Mouse (Mus musculus) limb, embryonic 14.5 days (tissue): ENCODE data around the gene C1qtnf12. TPM values are rescaled to one million over a fixed set of nuclear protein-coding genes. Genes with fewer than 3 reads are reported as not detected.
A peak's percentile ranks its signal among the peaks of the same experiment; 100 is the strongest.

Source experiments
- ATAC-seq: fragments of 200-750 bp; cut with Nextera tagmentation; 2 replicates; pipeline ENCODE4 v1.8.0; 2017; ENCODE audit warnings: low read depth, moderate number of reproducible peaks, moderate TSS enrichment; ENCODE audit not compliant: low FRiP score
- DNase-seq: peaks from one replicate; pipeline ENCODE4 v3.0.0-alpha.2; 2015; ENCODE audit warnings: low spot score
- H3K27ac ChIP-seq: fragments of 300-500 bp; sonication (generic); replicated peaks from 2 replicates; pipeline ENCODE4 v1.5.1; 2014; ENCODE audit warnings: low read depth, mild to moderate bottlenecking, low read length, moderate library complexity, mixed read lengths
- H3K27me3 ChIP-seq: fragments of 300-500 bp; sonication (generic); 2 replicates; pipeline ENCODE4 v1.6.1; 2014; ENCODE audit warnings: low read length, mixed read lengths; ENCODE audit not compliant: control insufficient read depth, insufficient read depth
- H3K36me3 ChIP-seq: fragments of 300-500 bp; sonication (generic); 2 replicates; pipeline ENCODE4 v1.6.1; 2014; ENCODE audit warnings: mild to moderate bottlenecking, low read length, moderate library complexity, mixed read lengths; ENCODE audit not compliant: control insufficient read depth, insufficient read depth
- H3K4me1 ChIP-seq: fragments of 300-500 bp; sonication (generic); 2 replicates; pipeline ENCODE4 v1.6.1; 2014; ENCODE audit warnings: antibody characterized with exemption, low read length, mixed read lengths; ENCODE audit not compliant: control insufficient read depth, insufficient read depth
- H3K4me2 ChIP-seq: fragments of 300-500 bp; sonication (generic); replicated peaks from 2 replicates; pipeline ENCODE4 v1.6.1; 2014; ENCODE audit warnings: low read depth, mild to moderate bottlenecking, low read length, moderate library complexity; ENCODE audit not compliant: severe bottlenecking
- H3K4me3 ChIP-seq: fragments of 300-500 bp; sonication (generic); replicated peaks from 2 replicates; pipeline ENCODE4 v1.5.1; 2014; ENCODE audit warnings: low read length
- H3K9ac ChIP-seq: fragments of 300-500 bp; sonication (generic); 2 replicates; pipeline ENCODE4 v1.6.1; 2014; ENCODE audit warnings: mild to moderate bottlenecking, low read depth, low read length, moderate library complexity; ENCODE audit not compliant: severe bottlenecking
- H3K9me3 ChIP-seq: fragments of 300-500 bp; sonication (generic); 2 replicates; pipeline ENCODE4 v1.6.1; 2016; ENCODE audit warnings: low read length; ENCODE audit not compliant: control insufficient read depth
- POLR2A ChIP-seq: fragments of 200-500 bp; IDR thresholded peaks from 2 replicates; pipeline ENCODE4 v1.8.0; 2012; ENCODE audit warnings: inconsistent platforms, mild to moderate bottlenecking, moderate library complexity, borderline replicate concordance; ENCODE audit not compliant: insufficient read depth, insufficient read length; ENCODE audit errors: extremely low read depth
- WGBS: fragments of 180-500 bp; shearing (Covaris S2); extraction: QIAGEN DNeasy Blood & Tissue Kit; methylation state at CpG from one replicate; pipeline ENCODE4 v1.1.7; 2014; 5-methylcytosine and 5-hydroxymethylcytosine counted together
- polyA plus RNA-seq, 2 experiments: library from polyadenylated mRNA; depleted of rRNA in 1 of 2; stranded (reverse) in 1 of 2; unstranded in 1 of 2; fragments of >200 nt; fragmentation: Nextera tagmentation in 1 of 2; extraction: Ambion mirVana in 1 of 2; gene quantifications; 2 replicates each; pipeline versions ENCODE4 v1.2.1 to v1.2.3; 2012 to 2014

The C1qtnf12 gene
- polyA plus RNA-seq (2012; rRNA removed) = 37.0 and 44.3 TPM in 2 replicates
- polyA plus RNA-seq (2014; fragmentation: Nextera tagmentation; extraction: Ambion mirVana) = 52.3 and 56.6 TPM in 2 replicates

- Histone ChIP-seq H3K36me3 (peaks cover 48% of the 10 kb centered on the region), H3K9me3 (no peaks in the 10 kb centered on the region), H3K27me3 (no peaks in the 10 kb centered on the region), H3K4me2 (peak within 1 kb of the TSS; percentile 94), H3K4me3 (peak within 1 kb of the TSS; percentile 59), H3K9ac (peak within 1 kb of the TSS; percentile 66), H3K27ac (peak within 1 kb of the TSS; percentile 63), H3K4me1 (peaks cover 12% of the 10 kb centered on the region; the same call in 1 of the 2 replicates)
- ATAC-seq = peak; percentile 78
- peak; percentile 31 for DNase-seq
- 0% methylated on average over 24 of the region's 42 CpGs for WGBS
- no peak for TF ChIP-seq POLR2A
These were observed at the start of gene C1qtnf12 for GRCm38 (mm10) chr4:155962167-155962971. Gene C1qtnf12, plus strand, starts transcription at chr4:155962318.

- TF ChIP-seq POLR2A = no peak
- no peaks in the 10 kb centered on the region for H3K9me3 ChIP-seq
- WGBS = 61% methylated on average over 1 of the region's 1 CpGs
These were observed 30.1 kb upstream of the C1qtnf12 start for GRCm38 (mm10) chr4:155932031-155932430.

DNA sequence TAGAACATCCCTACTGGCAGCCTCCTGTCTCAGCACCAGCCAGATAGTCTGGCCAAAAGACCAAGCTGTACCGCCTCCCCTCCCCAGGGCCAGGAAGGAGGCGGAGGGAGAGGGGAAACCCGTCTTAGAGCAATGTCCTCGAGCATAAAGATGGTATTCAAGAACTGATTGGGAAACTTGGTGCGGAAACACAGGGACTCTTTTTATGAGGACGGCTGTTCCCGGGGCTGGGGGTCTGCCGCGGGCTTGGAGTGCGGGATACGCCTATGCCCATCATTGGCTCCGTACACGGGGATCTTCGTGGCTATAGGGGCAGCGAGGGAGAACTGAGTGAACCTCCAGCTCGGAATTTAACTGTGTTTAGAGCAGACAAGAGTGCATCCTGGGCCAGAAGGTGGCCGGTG is 19.1 kb upstream of the C1qtnf12 start:
- Histone ChIP-seq H3K27me3 (no peaks in the 10 kb centered on the region), H3K9ac (peak overlapping the region; percentile 86), H3K4me2 (peak overlapping the region; percentile 87), H3K27ac (peak overlapping the region; percentile 82), H3K4me1 (peaks cover 15% of the 10 kb centered on the region), H3K4me3 (peak overlapping the region; percentile 99), H3K36me3 (peaks cover 18% of the 10 kb centered on the region), H3K9me3 (no peaks in the 10 kb centered on the region)
- DNase-seq = no peak
- 0% methylated on average over 17 of the region's 17 CpGs for WGBS
- no peak for TF ChIP-seq POLR2A
- ATAC-seq = peak; percentile 25; the same call in 1 of the 2 replicates

More at GRCm38 (mm10) chr4:155932031-155932430, 30.1 kb upstream of the C1qtnf12 start:
- no peak overlapping the region for H3K9ac ChIP-seq
- H3K4me3 ChIP-seq = no peak overlapping the region
- no peak overlapping the region for H3K4me2 ChIP-seq
- DNase-seq = no peak
- H3K27ac ChIP-seq = no peak overlapping the region
- H3K27me3 ChIP-seq = no peaks in the 10 kb centered on the region
- H3K4me1 ChIP-seq = no peaks in the 10 kb centered on the region
- no peaks in the 10 kb centered on the region for H3K36me3 ChIP-seq
- no peak for ATAC-seq

DNA sequence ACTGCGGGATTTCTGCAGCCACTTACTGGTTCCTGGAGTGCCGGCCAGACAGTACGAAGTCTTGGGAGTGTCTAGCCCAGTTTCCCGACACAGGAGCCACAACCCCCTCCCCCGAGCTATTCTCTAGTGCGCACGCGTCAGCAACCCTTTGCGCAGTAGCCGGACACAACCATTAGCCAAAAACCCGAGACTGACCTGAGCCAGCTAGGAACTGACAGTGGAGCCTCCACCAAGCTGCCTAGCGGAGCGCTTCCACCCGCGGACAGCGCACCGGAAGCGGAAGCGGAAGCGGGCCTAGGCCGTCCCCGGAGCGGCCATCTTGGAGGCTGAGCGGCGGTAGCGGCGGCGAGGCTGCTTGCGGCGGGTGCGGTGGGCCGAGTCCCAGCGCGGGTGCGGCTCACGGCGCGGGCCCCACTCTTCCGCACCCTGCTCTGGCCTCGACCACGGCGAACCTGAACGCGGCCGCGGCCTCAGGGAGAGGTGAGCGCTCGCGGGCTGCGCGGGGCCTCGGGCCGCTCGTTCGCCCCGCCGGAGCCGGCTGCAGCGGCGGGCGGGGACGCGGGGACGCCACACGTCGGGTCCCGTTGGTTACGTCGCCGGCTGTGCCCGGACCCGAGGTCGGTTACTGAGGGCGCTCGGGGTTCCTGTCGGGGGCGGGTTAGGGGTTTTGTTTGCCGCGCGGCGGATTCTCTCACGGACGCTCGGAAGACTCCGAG is 18.4 kb upstream of the C1qtnf12 start, which contains the start of gene Ube2j2:
Gene Ube2j2, plus strand, starts transcription at position 298 of the 716 bp plus-strand sequence.
- peak; percentile 97 for ATAC-seq

GRCm38 (mm10) chr4:155944271-155944670 is 17.8 kb upstream of the C1qtnf12 start:
- peak overlapping the region; percentile 99 for H3K4me3 ChIP-seq
- peaks cover 15% of the 10 kb centered on the region for H3K4me1 ChIP-seq
- H3K4me2 ChIP-seq = peak overlapping the region; percentile 90
- H3K27me3 ChIP-seq = no peaks in the 10 kb centered on the region
- H3K9me3 ChIP-seq = no peaks in the 10 kb centered on the region
- TF ChIP-seq POLR2A = no peak
- H3K36me3 ChIP-seq = peaks cover 30% of the 10 kb centered on the region
- ATAC-seq (no peak), DNase-seq (no peak)
- WGBS = 0% methylated on average over 17 of the region's 17 CpGs
- peak overlapping the region; percentile 86 for H3K9ac ChIP-seq
- peak overlapping the region; percentile 63 for H3K27ac ChIP-seq

More for the DNA sequence above, 18.4 kb upstream of the C1qtnf12 start, which contains the start of gene Ube2j2:
- Histone ChIP-seq H3K27me3 (no peaks in the 10 kb centered on the region), H3K9ac (peak within 1 kb of the TSS; percentile 86), H3K4me2 (peak within 1 kb of the TSS; percentile 90), H3K27ac (peak within 1 kb of the TSS; percentile 82), H3K4me3 (peak within 1 kb of the TSS; percentile 99), H3K36me3 (peaks cover 24% of the 10 kb centered on the region), H3K4me1 (peaks cover 15% of the 10 kb centered on the region), H3K9me3 (no peaks in the 10 kb centered on the region)
- peak; percentile 95 for DNase-seq
- TF ChIP-seq POLR2A = peak; percentile 59; the same call in 1 of the 2 replicates
- 1% methylated on average over 51 of the region's 85 CpGs for WGBS
